Mouse (Mus musculus) forebrain, embryonic 12.5 days (tissue): ENCODE measurements around the gene Retreg3. TPM values are rescaled to one million over a fixed set of nuclear protein-coding genes. Genes with fewer than 3 reads are reported as not detected.
A peak's percentile ranks its signal among the peaks of the same experiment; 100 is the strongest.

Experiments
- ATAC-seq: fragments of 200-750 bp; cut with Nextera tagmentation; 2 replicates; pipeline ENCODE4 v1.8.0; 2017; ENCODE audit warnings: moderate TSS enrichment; ENCODE audit not compliant: low FRiP score
- H3K27ac ChIP-seq: fragments of 300-500 bp; sonication (generic); 2 replicates; pipeline ENCODE4 v1.5.1; 2016; ENCODE audit warnings: mild to moderate bottlenecking
- H3K27me3 ChIP-seq: fragments of 300-500 bp; sonication (generic); 2 replicates; pipeline ENCODE4 v1.6.1; 2016; ENCODE audit warnings: mild to moderate bottlenecking
- H3K36me3 ChIP-seq: fragments of 300-500 bp; sonication (generic); replicated peaks from 2 replicates; pipeline ENCODE4 v1.6.1; 2016; ENCODE audit warnings: mild to moderate bottlenecking
- H3K4me1 ChIP-seq: fragments of 300-500 bp; sonication (generic); 2 replicates; pipeline ENCODE4 v1.6.1; 2016
- H3K4me2 ChIP-seq: fragments of 300-500 bp; sonication (generic); 2 replicates; pipeline ENCODE4 v1.6.1; 2016; ENCODE audit warnings: mild to moderate bottlenecking, moderate library complexity
- H3K4me3 ChIP-seq: fragments of 300-500 bp; sonication (generic); replicated peaks from 2 replicates; pipeline ENCODE4 v1.5.1; 2016; ENCODE audit warnings: mild to moderate bottlenecking
- H3K9ac ChIP-seq: fragments of 300-500 bp; sonication (generic); 2 replicates; pipeline ENCODE4 v1.6.1; 2016; ENCODE audit warnings: mild to moderate bottlenecking
- H3K9me3 ChIP-seq: fragments of 300-500 bp; sonication (generic); 2 replicates; pipeline ENCODE4 v1.6.1; 2016
- WGBS: fragments of 180-500 bp; shearing (Covaris S2); methylation state at CpG from one replicate; pipeline ENCODE4 v1.1.7; 2016; 5-methylcytosine and 5-hydroxymethylcytosine counted together
- polyA plus RNA-seq: library from polyadenylated mRNA; unstranded; fragments of >200 nt; fragmentation: Nextera tagmentation; extraction: Ambion mirVana; gene quantifications from 2 replicates; pipeline ENCODE4 v1.2.1, GENCODE M21; 2016

Retreg3 gene
- 18.6 and 19.3 TPM in 2 replicates for polyA plus RNA-seq

- H3K9me3 ChIP-seq, result no peaks in the 10 kb centered on the region
- ATAC-seq, result peak; percentile 96
- H3K27ac ChIP-seq, result peak within 1 kb of the TSS; percentile 91
- no peaks in the 10 kb centered on the region for H3K27me3 ChIP-seq
- peak within 1 kb of the TSS; percentile 87 for H3K4me3 ChIP-seq
- WGBS, result under 1% methylated on average over 61 of the region's 61 CpGs
- H3K4me2 ChIP-seq, result peak within 1 kb of the TSS; percentile 97
- H3K4me1 ChIP-seq, result peaks cover 45% of the 10 kb centered on the region
- H3K36me3 ChIP-seq, result peaks cover 29% of the 10 kb centered on the region
- peak within 1 kb of the TSS; percentile 92 for H3K9ac ChIP-seq
These were observed at the start of gene Retreg3, which contains the start of gene Tubg1 for GRCm38 (mm10) chr11:101119761-101120544. TSS of gene Retreg3 (minus strand) at chr11:101119893. TSS of gene Tubg1 (plus strand) at chr11:101119938.

- Histone ChIP-seq H3K4me2 (no peak overlapping the region), H3K27ac (no peak overlapping the region), H3K27me3 (peaks cover 79% of the 10 kb centered on the region), H3K9me3 (no peaks in the 10 kb centered on the region), H3K4me3 (no peak overlapping the region), H3K36me3 (peaks cover 17% of the 10 kb centered on the region), H3K9ac (peak overlapping the region; percentile 7; the same call in 1 of the 2 replicates), H3K4me1 (peaks cover 57% of the 10 kb centered on the region)
- ATAC-seq, result no peak
- 66% methylated on average over 18 of the region's 18 CpGs for WGBS
These were observed 48.7 kb upstream of the Retreg3 start for GRCm38 (mm10) chr11:101168301-101168980.

- ATAC-seq, result no peak
- Histone ChIP-seq H3K4me2 (no peak overlapping the region), H3K4me1 (peaks cover 52% of the 10 kb centered on the region), H3K36me3 (peaks cover 17% of the 10 kb centered on the region), H3K27me3 (peaks cover 79% of the 10 kb centered on the region), H3K27ac (no peak overlapping the region), H3K9ac (no peak overlapping the region), H3K9me3 (no peaks in the 10 kb centered on the region), H3K4me3 (no peak overlapping the region)
- WGBS, result 41% methylated on average over 8 of the region's 8 CpGs
These were observed 48.2 kb upstream of the Retreg3 start for GRCm38 (mm10) chr11:101167963-101168300.

GRCm38 (mm10) chr11:101167211-101167962, 47.7 kb upstream of the Retreg3 start:
- no peaks in the 10 kb centered on the region for H3K9me3 ChIP-seq
- no peak overlapping the region for H3K4me2 ChIP-seq
- no peak overlapping the region for H3K27ac ChIP-seq
- H3K4me3 ChIP-seq, result no peak overlapping the region
- H3K4me1 ChIP-seq, result peaks cover 48% of the 10 kb centered on the region
- no peak for ATAC-seq
- WGBS, result 41% methylated on average over 19 of the region's 19 CpGs
- H3K9ac ChIP-seq, result no peak overlapping the region
- peaks cover 83% of the 10 kb centered on the region for H3K27me3 ChIP-seq
- H3K36me3 ChIP-seq, result peaks cover 17% of the 10 kb centered on the region

- whole genome bisulfite sequencing, result 40% methylated on average over 14 of the region's 14 CpGs
- H3K27ac ChIP-seq, result no peak overlapping the region
- H3K4me2 ChIP-seq, result no peak overlapping the region
- no peak overlapping the region for H3K4me3 ChIP-seq
- H3K9me3 ChIP-seq, result no peaks in the 10 kb centered on the region
- peaks cover 94% of the 10 kb centered on the region for H3K27me3 ChIP-seq
- no peak for ATAC-seq
- H3K36me3 ChIP-seq, result peaks cover 24% of the 10 kb centered on the region
- no peak overlapping the region for H3K9ac ChIP-seq
- H3K4me1 ChIP-seq, result peaks cover 39% of the 10 kb centered on the region
These were observed 46.7 kb upstream of the Retreg3 start for GRCm38 (mm10) chr11:101166357-101166756.

- no peaks in the 10 kb centered on the region for H3K9me3 ChIP-seq
- H3K4me2 ChIP-seq, result peak overlapping the region; percentile 50
- H3K27ac ChIP-seq, result no peak overlapping the region
- H3K4me3 ChIP-seq, result peak overlapping the region; percentile 31
- peaks cover 91% of the 10 kb centered on the region for H3K27me3 ChIP-seq
- WGBS, result 7% methylated on average over 35 of the region's 35 CpGs
- ATAC-seq, result no peak
- peaks cover 24% of the 10 kb centered on the region for H3K36me3 ChIP-seq
- no peak overlapping the region for H3K9ac ChIP-seq
- H3K4me1 ChIP-seq, result peaks cover 29% of the 10 kb centered on the region
These were observed 45.2 kb upstream of the Retreg3 start for GRCm38 (mm10) chr11:101164677-101165580.

GRCm38 (mm10) chr11:101164351-101164665, 44.6 kb upstream of the Retreg3 start:
- Histone ChIP-seq H3K9ac (0 out of 2 replicates have a peak overlapping the region, but pooled peaks have one; percentile 36), H3K4me3 (peak overlapping the region; percentile 31), H3K27ac (no peak overlapping the region), H3K27me3 (peaks cover 85% of the 10 kb centered on the region), H3K36me3 (peaks cover 24% of the 10 kb centered on the region), H3K9me3 (no peaks in the 10 kb centered on the region), H3K4me2 (peak overlapping the region; percentile 50), H3K4me1 (peaks cover 23% of the 10 kb centered on the region)
- 2% methylated on average over 21 of the region's 21 CpGs for WGBS
- no peak for ATAC-seq

GRCm38 (mm10) chr11:101163476-101164350, 44.0 kb upstream of the Retreg3 start:
- Histone ChIP-seq H3K27ac (no peak overlapping the region), H3K4me3 (peak overlapping the region; percentile 31), H3K9me3 (no peaks in the 10 kb centered on the region), H3K4me2 (peak overlapping the region; percentile 50), H3K27me3 (peaks cover 82% of the 10 kb centered on the region), H3K4me1 (peaks cover 17% of the 10 kb centered on the region), H3K9ac (0 out of 2 replicates have a peak overlapping the region, but pooled peaks have one; percentile 36), H3K36me3 (peaks cover 24% of the 10 kb centered on the region)
- ATAC-seq, result no peak
- WGBS, result 9% methylated on average over 49 of the region's 49 CpGs

- WGBS, result 48% methylated on average over 5 of the region's 5 CpGs
- Histone ChIP-seq H3K4me1 (peaks cover 14% of the 10 kb centered on the region), H3K4me2 (no peak overlapping the region), H3K27me3 (peaks cover 81% of the 10 kb centered on the region), H3K36me3 (peaks cover 21% of the 10 kb centered on the region), H3K27ac (no peak overlapping the region), H3K9me3 (no peaks in the 10 kb centered on the region), H3K9ac (no peak overlapping the region), H3K4me3 (no peak overlapping the region)
- ATAC-seq, result no peak
These were observed 43.1 kb upstream of the Retreg3 start for GRCm38 (mm10) chr11:101162772-101163171.

GRCm38 (mm10) chr11:101162301-101162700, 42.6 kb upstream of the Retreg3 start:
- H3K4me3 ChIP-seq, result no peak overlapping the region
- H3K4me1 ChIP-seq, result peaks cover 14% of the 10 kb centered on the region
- WGBS, result 48% methylated on average over 5 of the region's 5 CpGs
- H3K36me3 ChIP-seq, result peaks cover 17% of the 10 kb centered on the region
- no peak overlapping the region for H3K4me2 ChIP-seq
- H3K9ac ChIP-seq, result no peak overlapping the region
- ATAC-seq, result no peak
- no peak overlapping the region for H3K27ac ChIP-seq
- no peaks in the 10 kb centered on the region for H3K9me3 ChIP-seq
- peaks cover 80% of the 10 kb centered on the region for H3K27me3 ChIP-seq

- Histone ChIP-seq H3K4me2 (no peak overlapping the region), H3K27ac (no peak overlapping the region), H3K36me3 (0 out of 2 replicates have a peak, but pooled peaks cover 12% of the 10 kb centered on the region), H3K9me3 (no peaks in the 10 kb centered on the region), H3K4me1 (peaks cover 14% of the 10 kb centered on the region), H3K27me3 (peaks cover 76% of the 10 kb centered on the region), H3K4me3 (no peak overlapping the region), H3K9ac (no peak overlapping the region)
- no peak for ATAC-seq
- WGBS, result 87% methylated on average over 15 of the region's 15 CpGs
These were observed 41.9 kb upstream of the Retreg3 start for GRCm38 (mm10) chr11:101161551-101161950.
